ENCODE assay signal across 8 mouse cellular contexts in the genomic region with DNA sequence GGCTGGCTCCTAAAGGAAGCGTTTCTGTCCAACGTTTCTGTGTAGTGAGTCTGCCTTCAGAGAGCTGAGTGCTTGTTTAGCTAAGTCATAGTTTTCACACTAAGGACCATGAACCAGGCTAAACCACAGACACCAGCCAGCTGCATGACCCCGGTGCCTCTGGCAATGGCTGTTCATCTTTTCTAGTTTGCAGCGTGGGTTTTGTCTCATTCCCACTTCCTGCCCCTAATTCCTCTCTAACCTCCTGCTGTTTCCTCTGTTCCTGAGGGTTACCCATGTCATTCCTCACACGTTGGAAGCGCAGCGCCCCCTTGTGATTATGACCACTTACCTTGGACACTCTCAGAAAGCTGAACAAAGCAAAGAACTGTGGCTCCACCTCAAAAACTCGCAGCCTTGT.
DNase-seq lines count a peak whose midpoint lies in the region; ATAC-seq and TF ChIP-seq lines count a peak whose summit lies in the region.

No protein-coding gene starts in this region.

- no peaks in the 10 kb centered on the region for H3K36me3 ChIP-seq in embryonic facial prominence, embryonic 13.5 days
- H3K36me3 ChIP-seq in hindbrain, postnatal 0 days (ENCODE audit: insufficient read depth, low read length), result no peaks in the 10 kb centered on the region
- H3K36me3 ChIP-seq in liver, embryonic 11.5 days (ENCODE audit: control insufficient read depth, insufficient read depth, low read length), result no peaks in the 10 kb centered on the region

- whole genome bisulfite sequencing in embryonic facial prominence, embryonic 13.5 days, result 8% methylated on average over 8 of the region's 8 CpGs
- 16% methylated on average over 8 of the region's 8 CpGs for WGBS in hindbrain, postnatal 0 days
- 5% methylated on average over 8 of the region's 8 CpGs for WGBS in liver, embryonic 11.5 days

- no peak overlapping the region for H3K27ac ChIP-seq in embryonic facial prominence, embryonic 13.5 days
- H3K27ac ChIP-seq in hindbrain, postnatal 0 days, result no peak overlapping the region
- H3K27ac ChIP-seq in liver, embryonic 11.5 days (ENCODE audit: low read depth, low read length), result no peak overlapping the region

- no peak overlapping the region for H3K4me3 ChIP-seq in embryonic facial prominence, embryonic 13.5 days
- no peak overlapping the region for H3K4me3 ChIP-seq in hindbrain, postnatal 0 days (ENCODE audit: low read length)
- no peak overlapping the region for H3K4me3 ChIP-seq in liver, embryonic 11.5 days (ENCODE audit: low read depth, low read length)

- H3K9ac ChIP-seq in embryonic facial prominence, embryonic 13.5 days, result no peak overlapping the region
- H3K9ac ChIP-seq in hindbrain, postnatal 0 days (replicated peaks; ENCODE audit: low read length), result no peak overlapping the region
- H3K9ac ChIP-seq in liver, embryonic 11.5 days (ENCODE audit: low read depth, low read length), result no peak overlapping the region

- no peaks in the 10 kb centered on the region for H3K9me3 ChIP-seq in embryonic facial prominence, embryonic 13.5 days
- no peaks in the 10 kb centered on the region for H3K9me3 ChIP-seq in hindbrain, postnatal 0 days (ENCODE audit: low read length)
- no peaks in the 10 kb centered on the region for H3K9me3 ChIP-seq in liver, embryonic 11.5 days (ENCODE audit: control insufficient read depth, low read length)

- peak; percentile 51 for TF ChIP-seq CTCF in hindbrain, postnatal 0 days (IDR thresholded peaks at IDR 0.05; ENCODE audit: low read depth)

- H3K27me3 ChIP-seq in embryonic facial prominence, embryonic 13.5 days, result no peaks in the 10 kb centered on the region
- H3K27me3 ChIP-seq in hindbrain, postnatal 0 days (ENCODE audit: insufficient read depth, low read length), result no peaks in the 10 kb centered on the region
- no peaks in the 10 kb centered on the region for H3K27me3 ChIP-seq in liver, embryonic 11.5 days (replicated peaks; ENCODE audit: control insufficient read depth, insufficient read depth, low read length)

- H3K4me2 ChIP-seq in embryonic facial prominence, embryonic 13.5 days, result peak overlapping the region; percentile 33
- H3K4me2 ChIP-seq in hindbrain, postnatal 0 days (ENCODE audit: low read depth, low read length), result 0 out of 2 replicates have a peak overlapping the region, but pooled peaks have one; percentile 16
- H3K4me2 ChIP-seq in liver, embryonic 11.5 days, result peak overlapping the region; percentile 49

- DNase-seq in left cerebral cortex, adult 18-20 months (ENCODE audit: low spot score in 2 of 2), result peak; percentile 14 to 20
- DNase-seq in left cerebral cortex, adult 11 months (ENCODE audit: low spot score), result no peak
- peak; percentile 27 to 37 for DNase-seq in adrenal gland, postnatal 4 days (ENCODE audit: low spot score in 2 of 2)
- DNase-seq in hindbrain, postnatal 0 days (ENCODE audit: low spot score), result peak; percentile 49
- peak; percentile 51 for DNase-seq in liver, embryonic 11.5 days (ENCODE audit: low spot score)
- peak; percentile 48 for DNase-seq in naive thymus-derived CD4-positive, alpha-beta T cell, adult 2 months (ENCODE audit: low read depth)
- DNase-seq in adipocyte (ENCODE audit: low spot score), result no peak

- ATAC-seq in embryonic facial prominence, embryonic 13.5 days (ENCODE audit: insufficient number of reproducible peaks, insufficient read depth, low FRiP score, low TSS enrichment, low read depth), result peak; percentile 6; the same call in 1 of the 2 replicates
- no peak; the same call in 1 of the 2 replicates for ATAC-seq in hindbrain, postnatal 0 days
- ATAC-seq in liver, embryonic 11.5 days (replicated peaks; ENCODE audit: low FRiP score), result peak; percentile 57

- H3K4me1 ChIP-seq in embryonic facial prominence, embryonic 13.5 days, result peaks cover 19% of the 10 kb centered on the region
- no peaks in the 10 kb centered on the region for H3K4me1 ChIP-seq in hindbrain, postnatal 0 days (ENCODE audit: insufficient read depth, low read length)
- peaks cover 11% of the 10 kb centered on the region for H3K4me1 ChIP-seq in liver, embryonic 11.5 days (replicated peaks; ENCODE audit: control insufficient read depth, insufficient read depth, low read length)

Comparison
In these comparisons a context has a peak if more than half of its experiments do, and no peak if none do; other contexts are left out.
1. DNase-seq: peak in left cerebral cortex, adult 18-20 months (2 of 2), adrenal gland, postnatal 4 days (2 of 2), hindbrain, postnatal 0 days (single experiment), liver, embryonic 11.5 days (single experiment) and naive thymus-derived CD4-positive, alpha-beta T cell, adult 2 months (single experiment); none in left cerebral cortex, adult 11 months (single experiment) and adipocyte (single experiment).
2. Peak in every context shown above with its lines, with median percentiles within 50 percentile points of each other: H3K4me2 ChIP-seq.